Mouse (Mus musculus): ENCODE measurements around the gene Pdgfb.

Pdgfb gene

GRCm38 (mm10) chr15:80008461-80008860, 6.3 kb downstream of the Pdgfb start:
- DNase-seq = no peak

GRCm38 (mm10) chr15:80006156-80006555, 8.6 kb downstream of the Pdgfb start:
- DNase-seq = no peak

GRCm38 (mm10) chr15:80005436-80005835, 9.3 kb downstream of the Pdgfb start:
- no peak for DNase-seq

- DNase-seq = no peak
These were observed 10.0 kb downstream of the Pdgfb start for GRCm38 (mm10) chr15:80004644-80005340.

- DNase-seq = no peak
These were observed 11.2 kb downstream of the Pdgfb start for GRCm38 (mm10) chr15:80003581-80003980.

- DNase-seq = no peak
These were observed 13.2 kb downstream of the Pdgfb start for GRCm38 (mm10) chr15:80001601-80002000.

- DNase-seq = no peak
These were observed 14.1 kb downstream of the Pdgfb start for GRCm38 (mm10) chr15:80000694-80001093.

GRCm38 (mm10) chr15:79997988-79998387, 16.8 kb downstream of the Pdgfb start:
- no peak for DNase-seq

- DNase-seq = no peak
These were observed 18.0 kb downstream of the Pdgfb start for GRCm38 (mm10) chr15:79996781-79997180.

GRCm38 (mm10) chr15:79995552-79995951, 19.2 kb downstream of the Pdgfb start:
- no peak for DNase-seq

GRCm38 (mm10) chr15:79994566-79994965, 20.2 kb downstream of the Pdgfb start:
- DNase-seq = no peak

GRCm38 (mm10) chr15:79986182-79986581, 28.6 kb downstream of the Pdgfb start:
- no peak for DNase-seq

GRCm38 (mm10) chr15:79985471-79985870, 29.3 kb downstream of the Pdgfb start:
- DNase-seq = no peak

- DNase-seq = no peak
These were observed 30.6 kb downstream of the Pdgfb start for GRCm38 (mm10) chr15:79984152-79984551.

- no peak for DNase-seq
These were observed 34.1 kb downstream of the Pdgfb start for GRCm38 (mm10) chr15:79980716-79981115.

- no peak for DNase-seq
These were observed 42.6 kb downstream of the Pdgfb start for GRCm38 (mm10) chr15:79972186-79972585.

- DNase-seq = no peak
These were observed 43.8 kb downstream of the Pdgfb start, which contains the start of gene Cbx7 for GRCm38 (mm10) chr15:79970940-79971339. Gene Cbx7 (minus strand): TSS chr15:79971119.

GRCm38 (mm10) chr15:79970491-79970890, 44.3 kb downstream of the Pdgfb start:
- no peak for DNase-seq

- no peak for DNase-seq
These were observed 47.4 kb downstream of the Pdgfb start for GRCm38 (mm10) chr15:79967346-79967745.

GRCm38 (mm10) chr15:79964376-79964775, 50.4 kb downstream of the Pdgfb start:
- no peak for DNase-seq

GRCm38 (mm10) chr15:79962661-79963060, 52.1 kb downstream of the Pdgfb start:
- peak; percentile 73 for DNase-seq

GRCm38 (mm10) chr15:79961366-79961921, 53.3 kb downstream of the Pdgfb start:
- peak; percentile 43 to 46 for DNase-seq

- no peak for DNase-seq
These were observed 56.4 kb downstream of the Pdgfb start for GRCm38 (mm10) chr15:79958418-79958817.

- no peak for DNase-seq
These were observed 58.2 kb downstream of the Pdgfb start for GRCm38 (mm10) chr15:79956559-79956958.

- no peak for DNase-seq
These were observed 61.3 kb downstream of the Pdgfb start for GRCm38 (mm10) chr15:79953470-79953869.
